Mouse (Mus musculus): ENCODE measurements around the gene Tmem164.

Tmem164 gene

DNA sequence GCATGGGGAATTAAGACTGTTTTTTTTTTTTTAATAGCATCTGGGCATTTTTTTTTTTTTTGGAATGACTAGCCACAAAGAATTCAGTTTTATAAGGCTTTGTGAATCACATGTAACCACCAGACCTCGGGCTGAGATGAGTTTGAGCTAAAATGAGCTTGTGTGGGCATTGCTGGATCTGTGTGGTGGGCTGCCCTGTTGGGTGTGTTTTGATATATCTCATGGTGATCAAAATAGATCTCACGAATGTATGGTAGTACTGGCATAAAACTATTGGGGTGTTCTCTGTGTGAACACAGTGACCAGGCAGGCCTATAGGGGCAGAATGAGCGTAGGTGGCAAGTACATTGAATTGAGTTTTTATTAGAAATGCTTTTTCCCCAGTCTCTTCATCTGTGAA lies 67.4 kb downstream of the Tmem164 start:
- DNase-seq (ENCODE audit: low read depth, low spot score): no peak

- no peak for DNase-seq (ENCODE audit: low read depth, low spot score)
Measured at GRCm38 (mm10) chrX:142750775-142751174, 69.6 kb downstream of the Tmem164 start.

DNA sequence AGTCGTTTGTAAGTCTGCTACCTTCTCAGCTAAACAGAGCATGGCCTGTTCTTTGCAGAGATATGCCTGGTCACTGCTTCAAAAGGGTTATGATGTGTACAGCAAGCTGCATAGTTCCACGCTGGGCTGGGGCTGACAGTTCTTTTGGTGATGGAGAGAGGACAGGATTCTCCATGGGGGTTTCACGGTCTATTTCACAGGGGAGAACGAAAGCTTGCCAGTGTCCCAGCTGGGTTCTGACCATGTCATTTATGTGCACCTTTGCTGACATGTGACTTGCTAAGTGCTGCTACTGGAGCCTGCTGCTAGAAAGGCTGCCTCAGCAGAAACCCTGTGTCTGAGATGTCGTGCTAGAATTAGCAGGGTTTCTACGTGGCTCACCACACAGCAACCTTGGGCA lies 74.3 kb downstream of the Tmem164 start:
- no peak for DNase-seq (ENCODE audit: low read depth, low spot score)

DNA sequence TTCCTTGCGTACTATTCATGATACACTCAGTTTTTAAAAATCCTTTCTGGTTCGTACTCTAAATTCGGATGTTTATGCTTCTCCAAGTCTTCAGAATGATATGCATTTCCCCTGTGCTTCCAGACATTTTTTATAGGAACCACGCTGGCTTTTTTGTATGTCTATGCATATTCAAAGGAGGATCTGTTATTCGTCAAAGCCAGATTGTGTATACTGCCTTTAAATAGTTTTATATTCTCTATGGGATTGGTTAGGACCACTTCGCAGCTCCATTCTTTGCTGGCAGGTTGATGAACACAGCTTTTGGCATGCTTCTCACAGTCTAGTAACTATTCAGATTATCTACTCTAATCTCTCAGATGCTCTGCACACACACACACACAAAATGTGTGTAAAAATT lies 79.2 kb downstream of the Tmem164 start:
- DNase-seq (ENCODE audit: low read depth, low spot score): no peak

DNA sequence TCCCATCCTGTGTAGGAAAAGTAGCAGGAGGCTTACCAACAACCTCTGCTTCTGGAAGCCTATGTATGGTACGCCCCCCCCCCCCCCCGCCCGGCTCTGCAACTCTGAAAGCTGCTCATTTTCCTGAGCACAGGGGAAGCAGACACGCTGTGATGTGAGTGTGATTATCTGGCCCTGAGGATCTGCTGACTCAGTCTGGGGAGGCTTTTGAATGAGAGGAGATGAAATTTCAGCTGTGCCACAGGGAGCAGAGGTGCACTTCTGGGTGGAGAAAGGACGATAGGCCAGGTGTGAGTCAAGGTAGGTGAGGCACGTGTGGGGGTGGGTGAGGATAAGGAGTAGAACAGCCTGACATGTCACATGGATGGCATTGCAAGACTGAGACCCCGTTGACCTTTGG lies 82.1 kb downstream of the Tmem164 start:
- no peak for DNase-seq (ENCODE audit: low read depth, low spot score)

- DNase-seq (ENCODE audit: low read depth, low spot score): no peak
Measured at GRCm38 (mm10) chrX:142769698-142770097, 88.5 kb downstream of the Tmem164 start.

DNA sequence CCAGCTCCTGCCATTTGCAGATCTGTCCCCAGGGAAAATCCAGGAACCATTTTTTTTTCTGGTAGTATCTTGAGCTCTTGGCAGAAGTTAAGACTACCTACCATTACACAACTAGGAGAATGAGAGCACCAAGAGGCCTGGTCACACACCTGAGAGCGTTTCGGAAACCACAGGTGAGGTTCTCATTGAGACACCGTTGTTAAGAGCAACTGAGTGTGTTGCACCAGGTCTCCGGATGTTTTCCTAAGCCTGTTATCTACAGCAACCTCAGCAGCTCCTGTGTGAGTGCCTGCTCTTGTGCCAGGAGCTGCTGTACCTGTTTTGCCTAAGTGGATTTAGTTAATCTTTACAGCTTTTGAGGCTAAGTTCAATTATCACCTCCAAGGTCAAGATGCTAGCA lies 92.5 kb downstream of the Tmem164 start:
- no peak for DNase-seq (ENCODE audit: low read depth, low spot score)

- DNase-seq (ENCODE audit: low read depth, low spot score): no peak
Measured at GRCm38 (mm10) chrX:142776131-142776530, 94.9 kb downstream of the Tmem164 start.

GRCm38 (mm10) chrX:142778638-142779037 lies 97.4 kb downstream of the Tmem164 start:
- DNase-seq (ENCODE audit: low read depth, low spot score): no peak

DNA sequence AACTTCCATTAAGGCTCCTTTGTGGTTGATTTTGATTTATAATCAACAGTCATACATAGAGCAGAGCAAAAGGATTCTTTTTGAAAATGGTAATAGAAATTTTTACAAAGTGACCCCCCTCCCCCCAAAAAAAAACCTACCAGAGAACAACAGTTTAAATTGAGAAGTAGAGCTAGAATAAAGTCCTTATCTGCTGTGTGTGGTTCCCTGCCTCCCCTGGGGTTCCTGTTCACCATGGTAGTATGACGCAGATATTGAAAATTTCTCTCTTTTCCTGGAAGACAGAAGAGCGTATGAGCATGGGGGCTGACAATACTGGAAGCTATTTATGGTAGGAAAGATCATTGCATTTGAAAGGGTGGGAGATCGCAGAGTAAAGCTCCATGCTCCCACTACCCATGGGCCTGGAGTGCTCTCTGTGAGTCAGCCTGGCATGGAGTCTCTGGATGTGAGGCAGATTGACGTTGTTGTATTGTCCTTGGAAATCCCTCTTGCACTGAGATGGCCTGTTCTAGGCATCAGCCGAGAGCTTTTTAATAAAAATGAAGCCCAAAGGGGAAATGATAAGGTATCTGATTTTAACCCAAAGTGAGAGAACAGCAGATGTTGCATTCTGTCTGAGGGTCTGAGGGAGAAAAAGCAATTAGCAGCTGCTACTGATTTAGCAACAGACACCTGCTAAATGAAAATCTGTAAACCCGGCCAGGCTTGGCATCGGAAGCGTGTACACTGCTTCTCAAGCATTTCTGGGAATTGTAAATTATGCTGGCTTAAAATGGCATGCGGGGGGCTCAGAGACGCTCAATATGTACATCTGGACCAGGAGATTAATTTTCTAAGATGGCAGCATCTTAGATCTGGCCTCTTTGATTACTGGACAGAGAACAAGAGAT lies 105.2 kb downstream of the Tmem164 start:
- no peak for DNase-seq (ENCODE audit: low read depth, low spot score)

- DNase-seq (ENCODE audit: low read depth, low spot score): no peak
Measured at GRCm38 (mm10) chrX:142792185-142792584, 111.0 kb downstream of the Tmem164 start.

DNA sequence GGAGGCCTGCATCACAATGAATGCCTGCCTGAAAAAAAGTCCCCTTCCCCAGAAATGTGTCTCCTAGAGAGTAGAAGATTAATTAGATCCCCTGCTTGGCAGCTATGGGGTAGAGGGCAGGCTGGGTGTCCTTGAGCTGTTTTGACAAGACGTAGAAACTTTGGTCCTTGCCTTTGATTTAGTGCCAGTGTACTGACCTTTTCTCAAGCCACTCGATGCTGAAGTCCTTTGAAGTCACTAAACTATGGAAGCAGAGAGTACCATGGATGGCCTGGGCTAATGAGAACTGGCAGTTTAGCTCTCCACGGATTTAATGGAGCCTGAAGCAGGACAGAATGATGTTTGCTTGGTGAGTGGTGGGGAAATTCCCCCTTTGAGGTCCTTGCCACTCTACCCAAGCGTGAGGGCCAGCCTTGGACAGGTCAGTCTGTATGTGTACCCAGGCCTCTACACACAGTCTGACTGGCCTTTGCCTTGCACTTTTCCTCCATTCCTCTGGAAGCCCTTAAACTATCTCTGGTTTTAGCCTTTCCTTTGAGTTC lies 112.9 kb downstream of the Tmem164 start:
- DNase-seq (ENCODE audit: low read depth, low spot score): no peak

DNA sequence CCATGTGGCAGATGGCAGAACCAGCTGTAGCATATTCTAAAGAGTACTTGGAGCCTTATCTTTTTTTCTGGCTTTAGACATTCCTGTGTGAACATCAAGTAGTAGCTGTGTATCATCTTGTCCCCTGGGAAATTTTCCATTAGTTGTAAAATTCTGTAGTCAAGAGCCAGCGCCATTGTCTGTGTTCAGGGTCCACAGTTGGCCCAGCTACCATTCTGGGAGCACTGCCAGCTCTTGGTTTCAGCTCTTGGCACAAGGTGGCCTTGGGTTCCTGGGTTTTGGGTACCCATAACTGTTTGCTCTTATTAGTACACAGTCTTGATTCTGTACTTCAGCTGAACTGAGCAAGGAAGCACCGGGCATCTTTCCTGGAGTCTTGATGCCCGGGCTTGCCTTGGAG lies 123.4 kb downstream of the Tmem164 start:
- no peak for DNase-seq (ENCODE audit: low read depth, low spot score)

DNA sequence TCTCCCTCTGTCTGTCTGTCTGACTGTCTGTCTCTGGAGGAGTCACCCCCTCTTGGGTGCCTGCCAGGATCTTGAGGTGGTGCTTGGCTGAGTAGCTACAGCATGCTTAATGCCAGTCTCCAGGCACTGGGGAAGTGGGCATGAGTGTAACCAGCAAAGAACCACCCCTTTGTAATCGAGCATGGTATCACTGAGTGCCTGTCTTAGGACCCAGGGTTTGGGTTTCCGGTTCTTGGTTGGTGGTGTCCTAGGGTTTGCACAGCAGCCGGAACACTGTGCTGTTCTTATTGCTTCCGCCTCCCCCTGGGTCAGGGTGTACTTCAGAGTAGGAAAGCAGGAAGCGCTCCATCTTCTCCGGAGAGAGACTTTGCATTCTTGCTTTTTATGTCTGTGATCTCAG lies 124.9 kb downstream of the Tmem164 start:
- DNase-seq (ENCODE audit: low read depth, low spot score): no peak

GRCm38 (mm10) chrX:142806620-142807061 lies 125.4 kb downstream of the Tmem164 start:
- no peak for DNase-seq (ENCODE audit: low read depth, low spot score)

DNA sequence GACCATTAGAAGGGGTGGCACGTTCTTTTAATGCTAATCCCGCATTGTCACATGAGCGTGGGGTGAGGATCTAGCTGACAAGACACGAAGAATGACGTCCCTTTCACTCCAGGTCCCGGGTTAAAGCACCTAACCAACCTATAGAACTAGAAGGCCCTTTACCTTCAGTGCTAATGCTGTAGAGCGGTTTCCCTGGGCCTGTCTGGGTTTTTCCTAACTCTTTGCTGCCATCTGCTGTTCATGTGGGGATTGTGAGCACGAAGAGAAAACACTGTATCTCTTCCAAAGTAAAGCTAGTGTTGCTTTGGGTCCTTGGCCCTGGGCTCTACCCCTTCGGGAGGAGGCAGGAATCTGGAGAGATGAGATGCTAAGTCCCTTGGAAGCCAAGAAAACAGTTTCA lies 127.2 kb downstream of the Tmem164 start:
- no peak for DNase-seq (ENCODE audit: low read depth, low spot score)

GRCm38 (mm10) chrX:142813146-142813545 lies 131.9 kb downstream of the Tmem164 start:
- no peak for DNase-seq (ENCODE audit: low read depth, low spot score)

DNA sequence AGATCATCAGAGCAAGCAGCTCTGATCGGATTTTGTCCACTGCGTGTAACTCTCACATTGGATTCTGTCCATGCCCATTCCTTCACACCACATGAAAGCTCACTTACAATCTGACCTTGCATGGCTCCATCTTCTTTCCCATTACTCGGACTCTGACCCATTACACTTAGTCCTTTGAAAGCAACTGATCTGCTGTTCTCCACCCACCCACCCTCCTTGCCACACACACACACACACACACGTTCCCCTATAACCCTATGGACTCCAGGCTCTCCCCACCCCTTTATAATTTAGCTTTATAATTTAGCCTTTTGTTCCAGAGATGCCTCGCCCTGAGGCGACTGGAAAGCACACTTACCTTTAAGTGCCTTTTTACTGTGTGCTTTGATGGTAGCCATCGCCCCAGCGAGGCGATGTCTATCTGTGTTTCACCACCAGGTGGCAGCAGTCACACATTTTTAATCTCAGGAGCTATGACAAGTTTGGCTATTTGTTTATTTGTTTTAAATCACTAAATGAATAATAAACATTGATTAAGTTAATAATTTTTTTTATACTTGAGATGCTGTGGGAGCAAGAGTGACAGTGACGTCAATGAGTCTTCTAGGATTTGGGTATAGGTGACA lies 137.0 kb downstream of the Tmem164 start:
- DNase-seq (ENCODE audit: low read depth, low spot score): no peak

DNA sequence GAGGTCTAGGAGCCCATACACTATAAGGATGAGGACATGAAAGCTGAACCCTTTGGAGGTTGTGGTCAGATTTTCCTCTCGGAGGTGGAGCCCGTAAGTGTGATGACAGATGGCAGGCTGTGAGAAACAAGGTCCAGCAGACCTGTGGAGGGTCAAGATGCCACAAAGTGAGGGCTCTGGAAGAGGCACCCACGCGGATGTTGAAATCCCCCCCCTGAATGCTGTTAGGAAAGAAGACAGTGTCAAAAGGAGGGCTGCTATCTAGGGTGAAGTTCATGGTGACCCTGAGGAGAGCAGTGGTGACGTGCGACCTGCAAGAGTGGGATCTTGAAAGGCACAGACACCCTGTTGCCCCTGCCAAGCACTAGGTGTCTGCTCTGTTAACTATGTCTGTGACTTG lies 140.0 kb downstream of the Tmem164 start:
- no peak for DNase-seq (ENCODE audit: low read depth, low spot score)

- no peak for DNase-seq (ENCODE audit: low read depth, low spot score)
Measured at GRCm38 (mm10) chrX:142821846-142822245, 140.6 kb downstream of the Tmem164 start.

GRCm38 (mm10) chrX:142825309-142825708 lies 144.1 kb downstream of the Tmem164 start:
- no peak for DNase-seq (ENCODE audit: low read depth, low spot score)

- no peak for DNase-seq (ENCODE audit: low read depth, low spot score)
Measured at GRCm38 (mm10) chrX:142827644-142828043, 146.4 kb downstream of the Tmem164 start.

All from WW6 (cell line).